Mouse (Mus musculus) CH12.LX (cell line): ENCODE data around the gene Ghitm. TPM values are rescaled to one million over a fixed set of nuclear protein-coding genes. Genes with fewer than 3 reads are reported as not detected.

Experiments
- DNase-seq: peaks from one replicate; pipeline ENCODE4 v3.0.0-alpha.2; 2013; ENCODE audit errors: extremely low read depth
- H3K27ac ChIP-seq: 2 replicates; pipeline ENCODE4 v1.5.1; 2012; ENCODE audit warnings: low read depth, mild to moderate bottlenecking, control low read depth, moderate library complexity; ENCODE audit not compliant: insufficient read depth
- H3K27me3 ChIP-seq: replicated peaks from 2 replicates; pipeline ENCODE3; 2012; ENCODE audit warnings: inconsistent platforms
- H3K36me3 ChIP-seq, 2 experiments: replicated peaks in 1 of 2; 2 replicates each; pipeline versions ENCODE3 to v1.6.1; 2012; ENCODE audit warnings: inconsistent platforms in 1 of 2, low read length in 1 of 2, mild to moderate bottlenecking in 1 of 2, mixed read lengths in 1 of 2, moderate library complexity in 1 of 2; ENCODE audit not compliant: control insufficient read depth in 1 of 2, insufficient read depth in 1 of 2
- H3K4me1 ChIP-seq, 2 experiments: 2 replicates each; pipeline ENCODE4 v1.6.1; 2012; ENCODE audit warnings: inconsistent platforms in 1 of 2, moderate library complexity in 1 of 2; ENCODE audit not compliant: insufficient read depth in 2 of 2, control insufficient read depth in 1 of 2
- H3K4me2 ChIP-seq: 2 replicates; pipeline ENCODE4 v1.6.1; 2012; ENCODE audit warnings: low read depth, mild to moderate bottlenecking, control low read depth; ENCODE audit not compliant: poor library complexity, insufficient read depth, severe bottlenecking
- H3K4me3 ChIP-seq, 3 experiments: fragments of 150-350 bp in 1 of 3; sonication (generic) in 1 of 3; replicated peaks in 1 of 3; 2 replicates each; pipeline versions ENCODE3 to v1.5.1; 2011 to 2012; ENCODE audit warnings: low read depth in 2 of 3, low read length in 2 of 3, mild to moderate bottlenecking in 2 of 3, moderate library complexity in 2 of 3, control low read depth in 1 of 3, improper control_type of control experiment in 1 of 3, inconsistent platforms in 1 of 3, mixed read lengths in 1 of 3; ENCODE audit not compliant: poor library complexity in 1 of 3
- H3K79me2 ChIP-seq: replicated peaks from 2 replicates; pipeline ENCODE4 v1.6.1; 2012; ENCODE audit warnings: mild to moderate bottlenecking, moderate library complexity; ENCODE audit not compliant: control insufficient read depth, poor library complexity, insufficient read depth, severe bottlenecking; ENCODE audit errors: extremely low read depth
- H3K9ac ChIP-seq: 2 replicates; pipeline ENCODE4 v1.6.1; 2012; ENCODE audit warnings: low read depth, mild to moderate bottlenecking, control low read depth, moderate library complexity; ENCODE audit not compliant: insufficient read depth
- H3K9me3 ChIP-seq: replicated peaks from 2 replicates; pipeline ENCODE3; 2012; ENCODE audit warnings: low read length, inconsistent platforms, mixed read lengths
- BHLHE40 ChIP-seq: IDR thresholded peaks from 2 replicates; pipeline ENCODE4 v1.6.1; 2011; ENCODE audit warnings: mild to moderate bottlenecking, low read depth, low read length, improper control_type of control experiment
- CHD2 ChIP-seq: IDR thresholded peaks from 2 replicates; pipeline ENCODE4 v1.6.1; 2011; ENCODE audit warnings: low read length, improper control_type of control experiment
- E2F4 ChIP-seq: IDR thresholded peaks from 2 replicates; pipeline ENCODE4 v1.6.1; 2011; ENCODE audit warnings: low read depth, low read length, improper control_type of control experiment; ENCODE audit not compliant: insufficient replicate concordance
- EP300 ChIP-seq: IDR thresholded peaks from 2 replicates; pipeline ENCODE4 v1.6.1; 2011; ENCODE audit warnings: low read length, improper control_type of control experiment
- ETS1 ChIP-seq: conservative IDR thresholded peaks from 2 replicates; pipeline ENCODE4 v1.6.1; 2012; ENCODE audit warnings: low read depth, mild to moderate bottlenecking, inconsistent platforms, low read length, improper control_type of control experiment, moderate library complexity
- GABPA ChIP-seq: IDR thresholded peaks from 2 replicates; pipeline ENCODE4 v1.6.1; 2012; ENCODE audit warnings: low read depth, low read length, improper control_type of control experiment, inconsistent platforms; ENCODE audit not compliant: insufficient replicate concordance
- HCFC1 ChIP-seq: IDR thresholded peaks from 2 replicates; pipeline ENCODE4 v1.6.1; 2012; ENCODE audit warnings: low read depth, mild to moderate bottlenecking, inconsistent platforms, low read length, improper control_type of control experiment
- JUND ChIP-seq: conservative IDR thresholded peaks from 2 replicates; pipeline ENCODE4 v1.6.1; 2011; ENCODE audit warnings: low read depth, low read length, improper control_type of control experiment
- KAT2A ChIP-seq: IDR thresholded peaks from 2 replicates; pipeline ENCODE4 v1.6.1; 2012; ENCODE audit warnings: low read length, improper control_type of control experiment, inconsistent platforms; ENCODE audit not compliant: insufficient replicate concordance
- MAX ChIP-seq: IDR thresholded peaks from 2 replicates; pipeline ENCODE4 v1.6.1; 2011; ENCODE audit warnings: low read length, improper control_type of control experiment
- MAZ ChIP-seq: IDR thresholded peaks from 2 replicates; pipeline ENCODE4 v1.6.1; 2012; ENCODE audit warnings: low read depth, mild to moderate bottlenecking, inconsistent platforms, low read length, improper control_type of control experiment, moderate library complexity
- MYC ChIP-seq: IDR thresholded peaks from 2 replicates; pipeline ENCODE4 v1.6.1; 2011; ENCODE audit warnings: low read depth, mild to moderate bottlenecking, improper control_type of control experiment, low read length
- NELFE ChIP-seq: IDR thresholded peaks from 2 replicates; pipeline ENCODE4 v1.6.1; 2011; ENCODE audit warnings: low read depth, low read length, improper control_type of control experiment
- NRF1 ChIP-seq: IDR thresholded peaks from 2 replicates; pipeline ENCODE4 v1.6.1; 2014; ENCODE audit warnings: low read depth, mild to moderate bottlenecking, inconsistent platforms, low read length, improper control_type of control experiment, moderate library complexity
- PAX5 ChIP-seq: IDR thresholded peaks from 2 replicates; pipeline ENCODE4 v1.6.1; 2012; ENCODE audit warnings: low read length, inconsistent platforms, mixed read lengths
- POLR2A ChIP-seq: IDR thresholded peaks from 2 replicates; pipeline ENCODE4 v1.6.1; 2011; ENCODE audit warnings: low read depth, mild to moderate bottlenecking, improper control_type of control experiment, low read length
- RAD21 ChIP-seq: IDR thresholded peaks from 2 replicates; pipeline ENCODE4 v1.6.1; 2011; ENCODE audit warnings: low read depth, mild to moderate bottlenecking, low read length, improper control_type of control experiment, moderate library complexity
- RCOR1 ChIP-seq: conservative IDR thresholded peaks from 2 replicates; pipeline ENCODE4 v1.6.1; 2012; ENCODE audit warnings: low read depth, mild to moderate bottlenecking, inconsistent platforms, low read length, improper control_type of control experiment
- SIN3A ChIP-seq: IDR thresholded peaks from 2 replicates; pipeline ENCODE4 v1.6.1; 2012; ENCODE audit warnings: low read length, improper control_type of control experiment, inconsistent platforms
- SMC3 ChIP-seq: IDR thresholded peaks from 2 replicates; pipeline ENCODE4 v1.6.1; 2011; ENCODE audit warnings: low read depth, low read length, improper control_type of control experiment
- USF1 ChIP-seq: IDR thresholded peaks from 2 replicates; pipeline ENCODE4 v1.6.1; 2014; ENCODE audit warnings: low read depth, mild to moderate bottlenecking, inconsistent platforms, low read length, improper control_type of control experiment
- USF2 ChIP-seq: conservative IDR thresholded peaks from 2 replicates; pipeline ENCODE4 v1.6.1; 2011; ENCODE audit warnings: low read depth, low read length, improper control_type of control experiment
- ZMIZ1 ChIP-seq: IDR thresholded peaks from 2 replicates; pipeline ENCODE4 v1.6.1; 2012; ENCODE audit warnings: low read depth, mild to moderate bottlenecking, inconsistent platforms, low read length, improper control_type of control experiment
- ZNF384 ChIP-seq: IDR thresholded peaks from 2 replicates; pipeline ENCODE4 v1.6.1; 2012; ENCODE audit warnings: low read depth, low read length, improper control_type of control experiment, inconsistent platforms
- dilution Hi-C: fragments of 300-500 bp; cut with MboI; formaldehyde crosslinking; loops from 2 replicates; pipeline ENCODE4 v1.14.3; 2020; ENCODE audit warnings: low sequenced_read_pairs; ENCODE audit not compliant: extremely low pct_unique_long_range_greater_than_20kb, extremely low pct_ligation_motif_present
- in situ Hi-C: fragments of 300-500 bp; cut with MboI; formaldehyde crosslinking; loops from 3 replicates; pipeline ENCODE4 v1.14.3; 2019; ENCODE audit warnings: low sequenced_read_pairs, low pct_ligation_motif_present, low pct_unique_long_range_greater_than_20kb, mixed read lengths
- polyA plus RNA-seq: library from polyadenylated mRNA; unstranded; fragments of >175 nt; gene quantifications from 2 replicates; pipeline ENCODE4 v1.2.1, GENCODE M21; 2012; ENCODE audit warnings: low read depth; ENCODE audit not compliant: insufficient read length
- total RNA-seq, 2 experiments: library from RNA; depleted of rRNA; stranded (reverse); fragments of 300-350 nt in 1 of 2; fragments of >200 nt in 1 of 2; gene quantifications; 2 replicates each; pipeline ENCODE4 v1.2.3; 2012 to 2014

Ghitm gene
- total and polyA plus RNA-seq, 3 experiments = 302 to 320 (median 311) TPM

DNA sequence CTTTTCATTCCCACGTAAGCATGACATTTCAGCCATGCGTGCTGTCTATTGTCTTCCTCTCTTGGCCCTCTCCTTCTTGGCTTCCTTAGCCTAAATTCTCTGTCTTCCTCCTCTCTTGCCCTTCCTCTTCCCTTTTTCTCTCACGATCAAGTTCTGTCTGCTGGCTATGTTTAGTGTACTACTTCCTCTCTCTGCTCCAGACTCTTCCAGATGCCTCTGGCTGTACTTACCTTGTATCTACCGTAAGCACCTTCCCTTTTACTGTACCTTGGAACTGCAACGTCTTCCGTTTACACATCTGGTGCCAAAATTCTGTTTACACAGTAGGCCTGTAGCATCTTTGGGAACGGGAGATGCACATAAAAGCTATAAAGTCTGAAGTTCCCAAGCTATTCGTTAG is 25.6 kb downstream of the Ghitm start:
- Histone ChIP-seq H3K4me1 (peaks cover 0 to 7% of the 10 kb centered on the region in 2 experiments; a peak in 1 of 4 replicates), H3K36me3 (no peaks in the 10 kb centered on the region), H3K79me2 (no peaks in the 10 kb centered on the region), H3K27ac (no peak overlapping the region), H3K9ac (no peak overlapping the region), H3K9me3 (no peaks in the 10 kb centered on the region), H3K4me2 (no peak overlapping the region), H3K27me3 (no peaks in the 10 kb centered on the region), H3K4me3 (no peak overlapping the region)
- no peak for TF ChIP-seq RAD21
- TF ChIP-seq RCOR1 = no peak
- TF ChIP-seq PAX5 = no peak
- no peak for TF ChIP-seq KAT2A
- TF ChIP-seq NELFE = no peak
- TF ChIP-seq ZMIZ1 = no peak
- TF ChIP-seq SMC3 = no peak
- TF ChIP-seq MAX = no peak
- no peak for TF ChIP-seq JUND
- TF ChIP-seq BHLHE40 = no peak
- in situ Hi-C loops = no loop called here
- DNase-seq = no peak
- dilution Hi-C loops = no loop called here

DNA sequence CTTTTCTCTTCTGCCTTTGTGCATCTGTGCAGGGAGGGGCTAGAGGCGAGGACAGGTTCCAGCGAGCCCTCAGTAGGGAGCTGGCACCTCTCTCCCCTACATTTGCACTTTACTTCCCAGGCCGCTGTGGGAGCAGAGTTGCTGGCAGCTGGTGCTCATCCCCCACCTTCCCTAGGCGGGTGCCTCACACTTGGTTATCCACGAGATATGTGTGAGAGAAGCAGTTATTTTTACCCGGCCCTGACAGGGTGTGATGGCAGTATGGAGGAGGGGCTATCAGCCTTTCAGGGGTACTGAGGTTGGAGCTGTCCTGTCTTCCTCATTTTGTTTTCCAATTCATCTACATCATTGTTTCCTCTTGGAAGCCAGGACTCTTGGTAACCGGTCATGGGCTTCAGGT is 29.2 kb downstream of the Ghitm start:
- dilution Hi-C loops = no loop called here
- TF ChIP-seq USF1 (no peak), MAX (no peak)
- TF ChIP-seq, all 38 proteins: peak for 0
- Histone ChIP-seq H3K4me1 (no peaks in the 10 kb centered on the region), H3K79me2 (no peaks in the 10 kb centered on the region), H3K36me3 (no peaks in the 10 kb centered on the region), H3K4me3 (no peak overlapping the region), H3K4me2 (no peak overlapping the region), H3K9ac (no peak overlapping the region), H3K9me3 (no peaks in the 10 kb centered on the region), H3K27me3 (peaks cover 10% of the 10 kb centered on the region), H3K27ac (no peak overlapping the region)
- in situ Hi-C loops = no loop called here
- DNase-seq = no peak

DNA sequence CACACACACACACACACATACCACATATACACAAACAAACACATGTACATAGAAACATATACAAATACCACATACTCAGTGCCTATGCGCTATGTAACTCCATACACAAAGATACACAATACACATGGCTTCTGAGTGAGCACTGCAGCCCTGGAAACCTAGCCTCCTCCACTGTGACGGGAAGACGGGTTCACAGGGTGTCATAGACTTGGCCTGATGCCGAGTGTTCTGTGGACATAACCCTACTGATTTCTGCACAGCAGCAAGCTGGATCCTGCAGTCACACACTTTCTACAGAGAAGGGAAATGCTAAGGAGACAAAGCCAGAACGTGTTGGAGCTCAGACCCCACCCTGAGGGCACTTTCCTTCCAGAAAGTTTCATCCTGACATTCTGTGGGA is 30.3 kb downstream of the Ghitm start:
- Histone ChIP-seq H3K27ac (no peak overlapping the region), H3K27me3 (peaks cover 19% of the 10 kb centered on the region), H3K36me3 (no peaks in the 10 kb centered on the region), H3K79me2 (no peaks in the 10 kb centered on the region), H3K4me2 (no peak overlapping the region), H3K9me3 (no peaks in the 10 kb centered on the region), H3K9ac (no peak overlapping the region), H3K4me1 (no peaks in the 10 kb centered on the region), H3K4me3 (no peak overlapping the region)
- in situ Hi-C loops = no loop called here
- dilution Hi-C loops = no loop called here
- no peak for TF ChIP-seq USF2
- TF ChIP-seq CHD2 = no peak
- no peak for TF ChIP-seq PAX5
- no peak for TF ChIP-seq USF1
- no peak for TF ChIP-seq EP300
- TF ChIP-seq RAD21 = no peak
- no peak for TF ChIP-seq ZNF384
- TF ChIP-seq GABPA = no peak
- no peak for TF ChIP-seq E2F4
- no peak for TF ChIP-seq SMC3
- TF ChIP-seq NRF1 = no peak
- TF ChIP-seq MAX = no peak
- TF ChIP-seq NELFE = no peak
- no peak for TF ChIP-seq MAZ
- TF ChIP-seq ETS1 = no peak
- no peak for TF ChIP-seq JUND
- no peak for TF ChIP-seq POLR2A
- no peak for TF ChIP-seq HCFC1
- no peak for TF ChIP-seq MYC
- no peak for TF ChIP-seq SIN3A
- no peak for DNase-seq
